Mouse (Mus musculus): ENCODE results near the gene Ankrd13a. TPM values are rescaled to one million over a fixed set of nuclear protein-coding genes. Genes with fewer than 3 reads are reported as not detected.

Ankrd13a gene
- total and polyA plus RNA-seq, 2 experiments, result 11.4 to 15.9 TPM

DNA sequence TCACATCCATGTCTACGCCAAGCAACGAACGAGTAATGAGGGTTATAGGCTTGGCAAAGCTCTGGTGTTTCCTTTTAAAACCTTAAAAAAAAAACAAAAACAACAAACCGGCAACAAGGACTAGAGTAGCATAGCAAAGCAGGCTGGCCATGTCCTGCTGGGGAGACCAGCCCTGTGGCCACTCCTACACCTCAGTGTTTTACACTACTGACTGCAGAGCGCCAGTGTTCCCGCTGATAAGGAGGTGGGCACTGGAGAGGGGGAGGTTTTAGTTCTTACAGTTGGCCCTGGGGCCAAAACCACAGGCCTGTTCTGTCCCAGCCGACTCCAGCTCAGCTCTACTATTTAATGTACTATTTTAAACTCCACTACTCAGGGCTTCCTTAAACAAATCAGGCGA is 33.0 kb downstream of the Ankrd13a start:
- Histone ChIP-seq H3K79me2 (ENCODE audit: control insufficient read depth, insufficient read depth, low read length) (no peaks in the 10 kb centered on the region), H3K4me1 (ENCODE audit: control insufficient read depth, insufficient read depth, low read length) (no peaks in the 10 kb centered on the region), H3K4me3 (ENCODE audit: insufficient read depth, low read depth, low read length) (no peak overlapping the region), H3K27me3 (ENCODE audit: control insufficient read depth, insufficient read depth, low read length) (no peaks in the 10 kb centered on the region), H3K9ac (ENCODE audit: low read depth, low read length) (no peak overlapping the region), H3K27ac (replicated peaks; ENCODE audit: insufficient read depth, low read depth, low read length) (no peak overlapping the region), H3K36me3 (ENCODE audit: control insufficient read depth, insufficient read depth, low read length) (no peaks in the 10 kb centered on the region)
- WGBS, result 68% methylated on average over 8 of the region's 8 CpGs
- no peak for TF ChIP-seq POLR2A (IDR thresholded peaks at IDR 0.05; ENCODE audit: extremely low read depth, insufficient read depth, low read length)
- TF ChIP-seq CTCF (IDR thresholded peaks at IDR 0.05; ENCODE audit: low read depth, low read length), result no peak
- no peak for DNase-seq (ENCODE audit: extremely low read depth, low read depth, low spot score)

DNA sequence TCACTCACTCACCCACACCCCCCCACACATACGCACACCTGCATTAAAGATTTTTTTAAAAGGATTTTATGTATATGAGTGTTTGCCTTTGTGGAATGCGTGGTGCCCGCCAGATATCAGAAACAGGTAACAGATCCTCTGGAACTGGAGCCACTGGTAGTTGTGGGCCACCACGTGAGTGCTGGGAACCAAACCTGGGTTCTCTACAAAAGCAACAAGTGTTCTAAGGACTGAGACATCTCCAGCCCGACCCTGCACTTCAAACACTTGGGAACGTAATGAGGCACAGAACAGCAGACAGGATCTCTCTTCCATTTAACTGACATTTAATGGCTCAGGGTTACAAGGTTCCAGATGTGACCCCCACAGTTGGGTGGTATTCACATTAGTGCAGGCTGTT is 33.4 kb downstream of the Ankrd13a start:
- WGBS, result 93% methylated on average over 6 of the region's 6 CpGs
- no peak overlapping the region for H3K9ac ChIP-seq (ENCODE audit: low read depth, low read length)
- H3K27ac ChIP-seq (replicated peaks; ENCODE audit: insufficient read depth, low read depth, low read length), result no peak overlapping the region
- TF ChIP-seq POLR2A (IDR thresholded peaks at IDR 0.05; ENCODE audit: extremely low read depth, insufficient read depth, low read length) (no peak), CTCF (IDR thresholded peaks at IDR 0.05; ENCODE audit: low read depth, low read length) (no peak)
- DNase-seq (ENCODE audit: extremely low read depth, low read depth, low spot score), result no peak
- H3K4me1 ChIP-seq (ENCODE audit: control insufficient read depth, insufficient read depth, low read length), result no peaks in the 10 kb centered on the region
- H3K4me3 ChIP-seq (ENCODE audit: insufficient read depth, low read depth, low read length), result no peak overlapping the region
- no peaks in the 10 kb centered on the region for H3K79me2 ChIP-seq (ENCODE audit: control insufficient read depth, insufficient read depth, low read length)
- no peaks in the 10 kb centered on the region for H3K36me3 ChIP-seq (ENCODE audit: control insufficient read depth, insufficient read depth, low read length)
- no peaks in the 10 kb centered on the region for H3K27me3 ChIP-seq (ENCODE audit: control insufficient read depth, insufficient read depth, low read length)

DNA sequence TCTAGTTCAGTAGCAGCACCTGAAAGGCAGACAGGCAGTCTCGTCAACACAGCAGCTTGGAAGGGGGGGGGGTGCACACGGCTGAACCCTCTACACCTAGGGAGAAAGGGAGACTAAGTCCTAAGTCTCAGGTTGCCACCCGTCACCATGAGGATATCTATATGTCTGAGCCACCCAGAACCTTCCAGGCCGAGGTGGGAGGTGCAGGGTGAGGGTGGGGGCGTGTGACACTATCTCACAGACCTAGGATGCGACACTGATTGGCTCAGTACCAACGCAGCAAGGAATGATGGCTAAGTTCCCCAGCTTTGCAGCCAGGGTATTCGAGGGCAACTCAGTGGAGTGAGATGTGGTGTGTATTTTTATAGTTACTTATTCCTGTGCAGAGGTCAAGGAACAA is 33.9 kb downstream of the Ankrd13a start:
- no peak for DNase-seq (ENCODE audit: extremely low read depth, low read depth, low spot score)
- no peak overlapping the region for H3K27ac ChIP-seq (replicated peaks; ENCODE audit: insufficient read depth, low read depth, low read length)
- H3K27me3 ChIP-seq (ENCODE audit: control insufficient read depth, insufficient read depth, low read length), result no peaks in the 10 kb centered on the region
- no peak overlapping the region; the same call in 1 of the 2 replicates for H3K9ac ChIP-seq (ENCODE audit: low read depth, low read length)
- no peak for TF ChIP-seq POLR2A (IDR thresholded peaks at IDR 0.05; ENCODE audit: extremely low read depth, insufficient read depth, low read length)
- TF ChIP-seq CTCF (IDR thresholded peaks at IDR 0.05; ENCODE audit: low read depth, low read length), result no peak
- no peaks in the 10 kb centered on the region for H3K36me3 ChIP-seq (ENCODE audit: control insufficient read depth, insufficient read depth, low read length)
- no peaks in the 10 kb centered on the region for H3K4me1 ChIP-seq (ENCODE audit: control insufficient read depth, insufficient read depth, low read length)
- 89% methylated on average over 8 of the region's 8 CpGs for WGBS
- no peak overlapping the region for H3K4me3 ChIP-seq (ENCODE audit: insufficient read depth, low read depth, low read length)
- no peaks in the 10 kb centered on the region for H3K79me2 ChIP-seq (ENCODE audit: control insufficient read depth, insufficient read depth, low read length)

DNA sequence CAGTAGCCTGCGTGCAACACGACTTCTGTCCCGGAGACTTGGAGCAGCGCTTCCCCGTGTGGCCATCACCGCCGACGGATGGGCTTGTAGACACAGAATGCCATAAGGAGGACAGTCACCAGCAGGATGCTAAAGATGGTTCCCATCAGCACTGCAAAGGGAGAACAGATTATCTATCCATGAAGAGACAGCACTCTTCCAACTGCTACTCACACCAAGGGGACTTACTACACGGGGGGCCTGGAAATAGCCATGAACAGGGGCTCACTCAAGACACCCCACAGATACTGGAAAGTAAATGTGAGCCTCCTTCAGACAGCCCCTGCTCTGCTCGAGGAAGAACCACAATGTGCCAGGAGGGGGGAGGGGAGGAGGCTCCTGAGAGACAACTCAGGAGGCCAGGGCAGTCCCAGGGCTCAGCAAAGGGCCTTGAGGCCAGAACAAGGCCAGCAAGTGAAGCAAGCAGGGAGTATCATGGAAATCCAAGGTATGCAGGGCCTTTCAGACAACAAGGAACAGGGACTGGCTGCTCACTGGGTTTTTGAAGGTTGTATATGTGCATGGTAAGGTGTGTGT is 34.8 kb downstream of the Ankrd13a start:
- no peaks in the 10 kb centered on the region for H3K27me3 ChIP-seq (ENCODE audit: control insufficient read depth, insufficient read depth, low read length)
- WGBS, result 85% methylated on average over 10 of the region's 10 CpGs
- no peaks in the 10 kb centered on the region for H3K36me3 ChIP-seq (ENCODE audit: control insufficient read depth, insufficient read depth, low read length)
- no peaks in the 10 kb centered on the region for H3K4me1 ChIP-seq (ENCODE audit: control insufficient read depth, insufficient read depth, low read length)
- H3K4me3 ChIP-seq (ENCODE audit: insufficient read depth, low read depth, low read length), result no peak overlapping the region
- no peak for TF ChIP-seq POLR2A (IDR thresholded peaks at IDR 0.05; ENCODE audit: extremely low read depth, insufficient read depth, low read length)
- no peak for TF ChIP-seq CTCF (IDR thresholded peaks at IDR 0.05; ENCODE audit: low read depth, low read length)
- no peak for DNase-seq (ENCODE audit: extremely low read depth, low read depth, low spot score)
- H3K79me2 ChIP-seq (ENCODE audit: control insufficient read depth, insufficient read depth, low read length), result no peaks in the 10 kb centered on the region
- H3K9ac ChIP-seq (ENCODE audit: low read depth, low read length), result no peak overlapping the region
- no peak overlapping the region for H3K27ac ChIP-seq (replicated peaks; ENCODE audit: insufficient read depth, low read depth, low read length)

DNA sequence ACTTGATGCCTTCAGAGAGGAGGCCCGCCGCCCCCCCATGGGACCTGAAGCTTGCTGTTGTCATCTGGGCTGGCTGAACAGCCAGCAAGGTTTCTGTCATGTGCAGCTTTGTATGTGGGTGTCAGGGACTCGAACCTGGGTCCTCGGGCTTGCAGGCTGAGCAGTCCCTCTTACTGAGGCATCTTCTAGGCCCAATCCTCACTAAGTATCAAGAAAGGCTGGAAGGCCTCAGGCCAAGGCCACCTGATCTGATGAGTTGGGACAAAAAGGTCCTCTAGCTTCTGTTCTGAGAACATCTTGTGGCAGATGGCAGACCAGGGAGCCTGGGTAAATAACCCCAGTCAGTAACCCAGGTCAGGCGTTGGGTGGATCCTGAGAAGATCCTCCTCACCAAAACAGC is 35.3 kb downstream of the Ankrd13a start:
- 92% methylated on average over 5 of the region's 5 CpGs for WGBS
- Histone ChIP-seq H3K27ac (replicated peaks; ENCODE audit: insufficient read depth, low read depth, low read length) (no peak overlapping the region), H3K9ac (ENCODE audit: low read depth, low read length) (no peak overlapping the region), H3K36me3 (ENCODE audit: control insufficient read depth, insufficient read depth, low read length) (no peaks in the 10 kb centered on the region), H3K4me3 (ENCODE audit: insufficient read depth, low read depth, low read length) (no peak overlapping the region), H3K27me3 (ENCODE audit: control insufficient read depth, insufficient read depth, low read length) (no peaks in the 10 kb centered on the region), H3K4me1 (ENCODE audit: control insufficient read depth, insufficient read depth, low read length) (no peaks in the 10 kb centered on the region), H3K79me2 (ENCODE audit: control insufficient read depth, insufficient read depth, low read length) (no peaks in the 10 kb centered on the region)
- DNase-seq (ENCODE audit: extremely low read depth, low read depth, low spot score), result no peak
- TF ChIP-seq POLR2A (IDR thresholded peaks at IDR 0.05; ENCODE audit: extremely low read depth, insufficient read depth, low read length), result no peak
- no peak for TF ChIP-seq CTCF (IDR thresholded peaks at IDR 0.05; ENCODE audit: low read depth, low read length)

DNA sequence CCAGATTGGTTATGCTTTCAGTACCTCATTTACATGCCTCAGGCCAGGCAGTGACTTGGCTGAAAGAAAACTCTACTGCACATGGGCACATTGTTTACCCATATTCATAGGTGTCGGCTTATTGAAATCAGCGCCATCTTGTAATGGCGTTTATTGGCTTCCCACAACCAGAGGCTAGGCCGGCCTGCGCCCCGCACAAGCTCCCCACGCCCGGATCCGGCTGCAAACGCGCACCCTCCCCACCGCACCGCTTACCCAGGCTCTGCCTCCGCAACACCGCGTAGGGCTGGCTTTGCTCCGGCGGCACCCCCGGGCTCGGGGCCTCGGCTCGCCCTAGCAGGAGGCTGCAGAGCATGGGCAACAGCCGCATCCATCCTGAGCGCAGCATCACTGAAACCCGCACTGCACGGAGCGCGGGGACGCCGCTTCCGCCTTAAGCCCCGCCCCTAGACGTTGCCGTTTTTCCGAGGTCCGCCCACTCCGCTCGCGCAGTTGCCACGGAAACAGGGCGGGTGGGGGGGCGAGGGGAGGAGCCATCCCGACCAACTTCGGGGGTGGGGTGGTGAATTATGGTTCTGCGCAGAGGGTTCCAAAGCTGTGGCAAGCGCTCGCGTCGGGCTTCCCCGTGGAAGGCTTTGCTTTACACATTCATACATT is 39.2 kb downstream of the Ankrd13a start:
- Histone ChIP-seq H3K79me2 (ENCODE audit: control insufficient read depth, insufficient read depth, low read length) (no peaks in the 10 kb centered on the region), H3K4me3 (ENCODE audit: insufficient read depth, low read depth, low read length) (peak overlapping the region; percentile 84), H3K36me3 (ENCODE audit: control insufficient read depth, insufficient read depth, low read length) (no peaks in the 10 kb centered on the region), H3K4me1 (ENCODE audit: control insufficient read depth, insufficient read depth, low read length) (no peaks in the 10 kb centered on the region), H3K27ac (replicated peaks; ENCODE audit: insufficient read depth, low read depth, low read length) (no peak overlapping the region), H3K27me3 (ENCODE audit: control insufficient read depth, insufficient read depth, low read length) (no peaks in the 10 kb centered on the region), H3K9ac (ENCODE audit: low read depth, low read length) (peak overlapping the region; percentile 74)
- peak; percentile 38 for DNase-seq (ENCODE audit: extremely low read depth, low read depth, low spot score)
- TF ChIP-seq POLR2A (IDR thresholded peaks at IDR 0.05; ENCODE audit: extremely low read depth, insufficient read depth, low read length), result 0 out of 2 replicates have a peak, but pooled peaks have one; percentile 38
- no peak for TF ChIP-seq CTCF (IDR thresholded peaks at IDR 0.05; ENCODE audit: low read depth, low read length)
- under 1% methylated on average over 50 of the region's 50 CpGs for WGBS
